Mouse (Mus musculus) hindbrain, embryonic 13.5 days (tissue): Measurements from ENCODE around the gene Zc3h10. TPM values are rescaled to one million over a fixed set of nuclear protein-coding genes. Genes with fewer than 3 reads are reported as not detected.
"Not testable (repeated sequence)": the region's sequence is repeated elsewhere in the genome, so short reads cannot be mapped to it uniquely, and the experiment has no call there.

Experiments
- ATAC-seq: fragments of 200-750 bp; cut with Nextera tagmentation; 2 replicates; pipeline ENCODE4 v1.8.0; 2017; ENCODE audit warnings: moderate TSS enrichment; ENCODE audit not compliant: low FRiP score
- H3K27ac ChIP-seq: fragments of 300-500 bp; sonication (generic); 2 replicates; pipeline ENCODE4 v1.5.1; 2015; ENCODE audit warnings: inconsistent platforms, mild to moderate bottlenecking, moderate library complexity
- H3K27me3 ChIP-seq: fragments of 300-500 bp; sonication (generic); 2 replicates; pipeline ENCODE4 v1.6.1; 2015; ENCODE audit warnings: mild to moderate bottlenecking, inconsistent platforms
- H3K36me3 ChIP-seq: fragments of 300-500 bp; sonication (generic); 2 replicates; pipeline ENCODE4 v1.6.1; 2015; ENCODE audit warnings: mild to moderate bottlenecking, inconsistent platforms
- H3K4me1 ChIP-seq: fragments of 300-500 bp; sonication (generic); replicated peaks from 2 replicates; pipeline ENCODE4 v1.6.1; 2015; ENCODE audit warnings: inconsistent platforms
- H3K4me2 ChIP-seq: fragments of 300-500 bp; sonication (generic); 2 replicates; pipeline ENCODE4 v1.6.1; 2015; ENCODE audit warnings: inconsistent platforms, mild to moderate bottlenecking, moderate library complexity
- H3K4me3 ChIP-seq: fragments of 300-500 bp; sonication (generic); 2 replicates; pipeline ENCODE4 v1.5.1; 2015; ENCODE audit warnings: mild to moderate bottlenecking, inconsistent platforms
- H3K9ac ChIP-seq: fragments of 300-500 bp; sonication (generic); 2 replicates; pipeline ENCODE4 v1.6.1; 2015; ENCODE audit warnings: mild to moderate bottlenecking, inconsistent platforms
- H3K9me3 ChIP-seq: fragments of 300-500 bp; sonication (generic); 2 replicates; pipeline ENCODE4 v1.6.1; 2016; ENCODE audit warnings: inconsistent platforms
- WGBS: fragments of 180-500 bp; shearing (Covaris S2); methylation state at CpG from one replicate; pipeline ENCODE4 v1.1.7; 2015; 5-methylcytosine and 5-hydroxymethylcytosine counted together
- polyA plus RNA-seq: library from polyadenylated mRNA; unstranded; fragments of >200 nt; fragmentation: Nextera tagmentation; extraction: Ambion mirVana; gene quantifications from 2 replicates; pipeline ENCODE4 v1.2.1, GENCODE M21; 2015

Gene Zc3h10
- polyA plus RNA-seq, 1 experiment from 2014 or later, result 20.9 TPM

GRCm38 (mm10) chr10:128579731-128580130 is 32.2 kb upstream of the Zc3h10 start:
- H3K4me3 ChIP-seq, result no peak overlapping the region

GRCm38 (mm10) chr10:128579298-128579697 is 31.7 kb upstream of the Zc3h10 start:
- Histone ChIP-seq H3K4me1 (no peaks in the 10 kb centered on the region), H3K4me3 (no peak overlapping the region), H3K36me3 (no peaks in the 10 kb centered on the region), H3K4me2 (no peak overlapping the region), H3K27me3 (peaks cover 15% of the 10 kb centered on the region), H3K27ac (no peak overlapping the region), H3K9ac (no peak overlapping the region), H3K9me3 (no peaks in the 10 kb centered on the region)
- 94% methylated on average over 3 of the region's 3 CpGs for WGBS
- ATAC-seq, result no peak

More at GRCm38 (mm10) chr10:128579731-128580130, 32.2 kb upstream of the Zc3h10 start:
- WGBS, result 80% methylated on average over 4 of the region's 4 CpGs
- H3K4me1 ChIP-seq, result no peaks in the 10 kb centered on the region
- H3K27me3 ChIP-seq, result peaks cover 19% of the 10 kb centered on the region
- ATAC-seq, result no peak
- no peak overlapping the region for H3K9ac ChIP-seq
- no peaks in the 10 kb centered on the region for H3K9me3 ChIP-seq
- no peak overlapping the region for H3K27ac ChIP-seq
- no peak overlapping the region for H3K4me2 ChIP-seq
- H3K36me3 ChIP-seq, result no peaks in the 10 kb centered on the region

- H3K27me3 ChIP-seq, result peaks cover 5% of the 10 kb centered on the region
- no peak overlapping the region for H3K4me3 ChIP-seq
- no peak overlapping the region for H3K27ac ChIP-seq
- H3K9ac ChIP-seq, result no peak overlapping the region
- H3K9me3 ChIP-seq, result no peaks in the 10 kb centered on the region
- WGBS, result 81% methylated on average over 11 of the region's 11 CpGs
- no peak for ATAC-seq
- H3K4me1 ChIP-seq, result no peaks in the 10 kb centered on the region
- no peak overlapping the region for H3K4me2 ChIP-seq
- no peaks in the 10 kb centered on the region for H3K36me3 ChIP-seq
These were observed 30.8 kb upstream of the Zc3h10 start for GRCm38 (mm10) chr10:128578330-128578729.

DNA sequence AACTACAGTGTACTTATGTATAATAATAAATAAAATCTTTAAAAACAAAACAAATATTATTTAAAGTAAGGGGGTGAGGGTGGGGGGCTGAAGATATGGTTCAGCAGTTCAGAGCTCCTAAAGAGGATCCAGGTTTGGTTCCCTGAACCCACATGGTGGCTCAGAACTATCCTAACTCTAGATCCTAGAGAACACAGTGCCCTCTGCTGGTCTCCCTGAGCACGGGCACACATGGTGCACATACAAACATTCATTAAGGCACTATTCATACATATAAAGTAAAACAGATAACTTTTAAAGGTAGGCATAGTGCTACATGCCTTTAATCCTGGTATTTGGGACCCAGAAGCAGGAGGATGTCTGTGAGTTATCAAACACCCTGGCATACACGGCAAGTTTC is 27.5 kb upstream of the Zc3h10 start:
- H3K4me3 ChIP-seq, result no peak overlapping the region
- no peak for ATAC-seq
- no peak overlapping the region for H3K27ac ChIP-seq
- H3K36me3 ChIP-seq, result no peaks in the 10 kb centered on the region
- no peak overlapping the region for H3K4me2 ChIP-seq
- H3K9me3 ChIP-seq, result no peaks in the 10 kb centered on the region
- no peaks in the 10 kb centered on the region for H3K27me3 ChIP-seq
- no peaks in the 10 kb centered on the region for H3K4me1 ChIP-seq
- no peak overlapping the region for H3K9ac ChIP-seq
- WGBS, result 95% methylated on average over 2 of the region's 2 CpGs

DNA sequence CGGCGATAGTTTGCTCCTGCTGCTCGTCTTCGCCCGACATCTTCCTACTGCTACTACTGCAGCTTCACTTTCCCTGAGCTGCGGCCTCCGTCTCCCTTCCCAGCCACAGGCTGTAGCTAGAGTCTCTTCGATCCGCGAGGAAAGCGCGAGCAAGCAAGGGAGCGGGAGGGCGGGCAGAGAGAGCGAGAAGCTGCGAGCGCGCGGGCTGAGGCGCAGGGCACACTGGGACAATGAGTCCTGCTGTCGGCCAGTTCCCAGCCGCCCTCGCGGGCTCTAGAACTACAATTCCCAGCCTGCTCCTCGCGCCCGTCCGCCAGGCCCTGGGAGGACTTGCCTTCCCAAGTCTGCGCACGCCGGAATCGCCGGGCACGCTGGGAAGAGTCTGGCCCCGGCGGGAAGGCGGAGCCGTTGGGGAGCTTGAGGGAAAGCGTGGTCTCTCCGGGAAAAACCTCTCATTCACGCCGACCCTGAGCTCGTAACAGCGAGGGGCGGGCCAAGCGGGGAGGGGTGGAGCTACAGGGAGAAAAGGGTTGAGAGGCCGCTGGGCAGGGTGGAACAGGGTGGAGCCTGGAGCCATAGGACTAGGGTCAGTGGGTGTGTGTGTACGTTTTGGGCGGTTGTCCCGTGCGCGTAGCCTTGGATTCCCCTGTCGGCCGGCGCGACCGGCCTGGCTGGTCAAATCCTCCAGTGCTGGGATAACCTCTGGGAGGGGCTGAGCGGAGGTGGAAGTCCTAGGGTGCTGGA is 18.4 kb upstream of the Zc3h10 start, which contains the start of gene Pa2g4:
Gene Pa2g4, minus strand, starts transcription at position 200 of the 744 bp plus-strand sequence.
- Histone ChIP-seq H3K4me1 (peaks cover 23% of the 10 kb centered on the region), H3K9me3 (no peaks in the 10 kb centered on the region), H3K27ac (peak within 1 kb of the TSS; percentile 89), H3K4me2 (peak within 1 kb of the TSS; percentile 98), H3K9ac (peak within 1 kb of the TSS; percentile 94), H3K36me3 (peaks cover 28% of the 10 kb centered on the region), H3K4me3 (peak within 1 kb of the TSS; percentile 88), H3K27me3 (no peaks in the 10 kb centered on the region)
- peak; percentile 100 for ATAC-seq
- WGBS, result under 1% methylated on average over 54 of the region's 58 CpGs

GRCm38 (mm10) chr10:128565206-128565787 is 17.7 kb upstream of the Zc3h10 start:
- H3K4me2 ChIP-seq, result peak overlapping the region; percentile 98
- peak; percentile 66 for ATAC-seq

DNA sequence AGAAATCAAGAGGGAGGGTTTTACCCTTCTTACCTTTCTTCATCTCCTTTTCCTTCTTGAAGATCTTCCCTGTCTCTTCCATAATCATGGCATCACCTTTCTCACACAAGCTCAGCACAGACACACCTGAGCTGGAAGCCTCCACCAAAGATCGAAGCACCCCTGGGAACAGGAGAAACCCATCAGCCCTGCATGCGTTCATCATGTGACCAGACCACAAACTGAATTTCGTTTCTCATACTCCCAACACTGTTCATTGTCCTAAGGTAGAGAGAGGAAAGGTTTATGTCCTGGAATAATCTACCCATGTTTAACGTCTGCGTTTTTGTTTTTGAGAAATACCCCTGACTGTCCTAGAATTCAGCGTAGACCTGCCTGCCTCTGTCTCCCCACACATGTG is 16.0 kb upstream of the Zc3h10 start:
- Histone ChIP-seq H3K4me3 (0 out of 2 replicates have a peak overlapping the region, but pooled peaks have one; percentile 14), H3K27me3 (no peaks in the 10 kb centered on the region), H3K36me3 (peaks cover 52% of the 10 kb centered on the region), H3K4me2 (0 out of 2 replicates have a peak overlapping the region, but pooled peaks have one; percentile 98), H3K4me1 (peaks cover 23% of the 10 kb centered on the region), H3K9me3 (no peaks in the 10 kb centered on the region), H3K27ac (no peak overlapping the region), H3K9ac (peak overlapping the region; percentile 55)
- 91% methylated on average over 6 of the region's 6 CpGs for WGBS
- ATAC-seq, result no peak

More at GRCm38 (mm10) chr10:128565206-128565787, 17.7 kb upstream of the Zc3h10 start:
- Histone ChIP-seq H3K27ac (peak overlapping the region; percentile 89), H3K27me3 (no peaks in the 10 kb centered on the region), H3K9ac (peak overlapping the region; percentile 94), H3K9me3 (no peaks in the 10 kb centered on the region), H3K36me3 (peaks cover 35% of the 10 kb centered on the region), H3K4me3 (peak overlapping the region; percentile 88), H3K4me1 (peaks cover 23% of the 10 kb centered on the region)
- WGBS, result under 1% methylated on average over 45 of the region's 46 CpGs

GRCm38 (mm10) chr10:128556963-128557362 is 9.4 kb upstream of the Zc3h10 start:
- Histone ChIP-seq H3K27me3 (no peaks in the 10 kb centered on the region), H3K9me3 (no peaks in the 10 kb centered on the region), H3K4me2 (no peak overlapping the region), H3K4me3 (no peak overlapping the region), H3K4me1 (no peaks in the 10 kb centered on the region), H3K27ac (no peak overlapping the region), H3K36me3 (peaks cover 51% of the 10 kb centered on the region), H3K9ac (no peak overlapping the region)
- 89% methylated on average over 6 of the region's 6 CpGs for WGBS
- no peak for ATAC-seq

- Histone ChIP-seq H3K36me3 (peaks cover 44% of the 10 kb centered on the region), H3K27me3 (no peaks in the 10 kb centered on the region), H3K9me3 (no peaks in the 10 kb centered on the region), H3K4me1 (no peaks in the 10 kb centered on the region), H3K4me3 (no peak overlapping the region), H3K4me2 (no peak overlapping the region), H3K27ac (no peak overlapping the region), H3K9ac (no peak overlapping the region)
- ATAC-seq, result no peak
These were observed 8.7 kb upstream of the Zc3h10 start for GRCm38 (mm10) chr10:128556286-128556685.

- WGBS, result 91% methylated on average over 1 of the region's 1 CpGs
- not testable (repeated sequence) for H3K27ac ChIP-seq, ATAC-seq, H3K4me1 ChIP-seq, H3K4me3 ChIP-seq, H3K9me3 ChIP-seq, H3K4me2 ChIP-seq, H3K9ac ChIP-seq, H3K27me3 ChIP-seq
- peaks cover 37% of the 10 kb centered on the region for H3K36me3 ChIP-seq
These were observed 8.0 kb upstream of the Zc3h10 start for GRCm38 (mm10) chr10:128555567-128555966.

GRCm38 (mm10) chr10:128550144-128550823 is 2.7 kb upstream of the Zc3h10 start:
- H3K36me3 ChIP-seq, H3K4me2 ChIP-seq, H3K9me3 ChIP-seq, ATAC-seq, H3K4me3 ChIP-seq, H3K27me3 ChIP-seq, H3K9ac ChIP-seq: not testable (repeated sequence)
- WGBS, result 93% methylated on average over 11 of the region's 11 CpGs
- peak overlapping the region; percentile 77; the same call in 1 of the 2 replicates for H3K27ac ChIP-seq
- peaks cover 20% of the 10 kb centered on the region for H3K4me1 ChIP-seq

DNA sequence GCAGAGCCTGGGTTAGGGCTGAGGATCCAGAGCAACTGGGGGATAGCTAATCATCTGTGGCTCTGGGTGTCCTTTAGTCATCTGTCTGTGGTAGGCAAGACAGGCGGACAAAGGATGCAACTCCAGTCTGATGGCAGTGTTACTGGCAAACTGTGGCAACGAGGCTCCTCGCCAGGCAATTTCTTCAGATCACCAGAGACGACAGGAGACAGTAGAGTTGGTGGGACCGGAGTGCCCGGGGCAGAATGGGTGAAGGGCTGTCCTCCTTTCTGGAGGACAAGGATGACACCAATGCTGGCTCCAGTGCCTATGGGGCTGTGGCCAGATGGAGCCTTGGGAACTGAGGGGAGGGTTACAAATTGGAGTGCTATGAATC is 2.1 kb upstream of the Zc3h10 start:
- WGBS, result 63% methylated on average over 6 of the region's 6 CpGs
- peak overlapping the region; percentile 77 for H3K27ac ChIP-seq
- H3K4me2 ChIP-seq, result peak overlapping the region; percentile 85; the same call in 1 of the 2 replicates
- not testable (repeated sequence) for H3K9ac ChIP-seq, ATAC-seq, H3K27me3 ChIP-seq, H3K9me3 ChIP-seq
- 0 out of 2 replicates have a peak overlapping the region, but pooled peaks have one; percentile 2 for H3K4me3 ChIP-seq
- H3K36me3 ChIP-seq, result peaks cover 10% of the 10 kb centered on the region
- H3K4me1 ChIP-seq, result peaks cover 20% of the 10 kb centered on the region
